Mouse (Mus musculus): ENCODE measurements around the gene Tpp1. TPM values are rescaled to one million over a fixed set of nuclear protein-coding genes. Genes with fewer than 3 reads are reported as not detected.

Gene Tpp1
- total RNA-seq, 2 experiments from 2014 or later: 29.5 to 30.0 TPM

- no peak for DNase-seq
These were observed 23.2 kb downstream of the Tpp1 start for GRCm38 (mm10) chr7:105728701-105729428.

- no peak for DNase-seq
These were observed 25.1 kb downstream of the Tpp1 start for GRCm38 (mm10) chr7:105726980-105727325.

GRCm38 (mm10) chr7:105726144-105726979 is 25.7 kb downstream of the Tpp1 start:
- DNase-seq: peak; percentile 9

GRCm38 (mm10) chr7:105721916-105722315 is 30.1 kb downstream of the Tpp1 start:
- no peak for DNase-seq

GRCm38 (mm10) chr7:105715366-105715765 is 36.7 kb downstream of the Tpp1 start:
- no peak for DNase-seq

- DNase-seq: no peak
These were observed 43.3 kb downstream of the Tpp1 start for GRCm38 (mm10) chr7:105708733-105709132.

GRCm38 (mm10) chr7:105703816-105704215 is 48.2 kb downstream of the Tpp1 start:
- no peak for DNase-seq

- DNase-seq: no peak
These were observed 48.9 kb downstream of the Tpp1 start for GRCm38 (mm10) chr7:105703184-105703583.

Other genes with a start within 250 kb of the Tpp1 start
- gene Smpd1, start 197.9 kb downstream of the Tpp1 start, total RNA-seq (2021): 10 to 100 TPM; 42.9 to 44.0 TPM
- 10 to 100 TPM; 10.6 to 13.0 TPM for gene Apbb1, start 170.6 kb downstream of the Tpp1 start, total RNA-seq (2021)
- gene Hpx, start 152.1 kb downstream of the Tpp1 start, total RNA-seq (2021): 1 to 10 TPM in 1 of 2 experiments, not detected in 1; 2.5 TPM
- gene Trim3, start 118.7 kb downstream of the Tpp1 start, total RNA-seq (2021): 10 to 100 TPM; 18.8 to 29.4 TPM
- gene Timm10b, start 112.2 kb downstream of the Tpp1 start, total RNA-seq (2021): 10 to 100 TPM; 67.5 to 79.0 TPM
- gene Arfip2, start 111.8 kb downstream of the Tpp1 start, total RNA-seq (2021): 10 to 100 TPM; 21.2 to 28.2 TPM
- gene Gm45799, start 111.7 kb downstream of the Tpp1 start, total RNA-seq (2021): 1 to 10 TPM; 1.9 to 3.1 TPM
- gene Dnhd1, start 101.4 kb downstream of the Tpp1 start, total RNA-seq (2021): under 1 TPM; 0.90 to 0.94 TPM
- 100 to 1,000 TPM; 107 to 128 TPM for gene Ilk, start 15.6 kb downstream of the Tpp1 start, total RNA-seq (2021)
- 10 to 100 TPM in 1 of 2 experiments, 1 to 10 TPM in 1; 9.9 to 13.4 TPM for gene Rrp8, start 14.8 kb downstream of the Tpp1 start, total RNA-seq (2021)
- 10 to 100 TPM; 79.2 to 81.7 TPM for gene Taf10, start 7.9 kb downstream of the Tpp1 start, total RNA-seq (2021)
- 10 to 100 TPM; 17.9 to 27.1 TPM for gene Dchs1, start 35.4 kb upstream of the Tpp1 start, total RNA-seq (2021)
- gene Mrpl17, start 58.9 kb upstream of the Tpp1 start, total RNA-seq (2021): 100 to 1,000 TPM; 162 to 171 TPM
- gene Gm4070, start 201.7 kb upstream of the Tpp1 start, total RNA-seq (2021): 1 to 10 TPM; 1.7 to 2.0 TPM

Data from gastrocnemius, postnatal 10 days (tissue).